Mouse (Mus musculus) right cerebral cortex, postnatal 25 days (tissue): ENCODE results near the gene Pde1a.

Source experiments
- DNase-seq: peaks from one replicate; pipeline ENCODE4 v3.0.0; 2022

The Pde1a gene

DNA sequence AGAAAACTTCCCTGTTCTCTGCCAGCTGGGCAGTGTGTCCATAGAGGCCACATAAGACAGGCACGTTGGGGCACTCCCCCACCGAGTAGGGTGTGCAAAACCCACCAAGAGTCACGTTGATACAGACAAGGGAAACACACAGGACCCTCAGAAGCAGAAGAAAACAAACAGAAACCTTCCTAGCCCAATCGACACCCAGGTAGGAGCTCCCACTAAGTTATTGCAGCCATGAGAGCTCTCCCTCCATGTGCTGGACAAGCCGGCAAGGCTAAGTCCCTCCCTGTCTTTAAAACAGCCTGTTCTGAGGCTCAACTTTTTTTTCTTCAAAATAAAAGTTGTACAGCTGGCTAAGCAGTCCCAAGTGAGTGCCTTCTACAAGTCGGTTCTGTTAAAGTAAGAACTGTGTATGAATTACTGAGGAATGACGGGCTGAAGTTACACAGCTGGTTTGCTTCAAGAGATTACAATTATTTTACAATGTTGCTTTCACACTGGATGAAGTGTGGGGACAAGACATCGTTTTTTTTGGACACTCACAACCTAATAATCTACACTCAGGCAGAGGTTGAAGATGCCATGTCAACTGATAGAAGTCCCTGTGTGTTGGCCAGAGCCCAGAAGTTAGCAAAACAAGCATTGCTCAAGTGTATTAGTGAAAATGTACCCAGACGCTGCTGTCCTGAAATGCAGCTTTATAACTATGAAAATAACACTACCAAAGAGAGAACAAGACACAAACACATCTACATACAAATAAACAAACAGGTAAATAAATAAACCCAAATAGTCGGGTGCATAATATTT lies 90.4 kb downstream of the Pde1a start:
- no peak for DNase-seq

DNA sequence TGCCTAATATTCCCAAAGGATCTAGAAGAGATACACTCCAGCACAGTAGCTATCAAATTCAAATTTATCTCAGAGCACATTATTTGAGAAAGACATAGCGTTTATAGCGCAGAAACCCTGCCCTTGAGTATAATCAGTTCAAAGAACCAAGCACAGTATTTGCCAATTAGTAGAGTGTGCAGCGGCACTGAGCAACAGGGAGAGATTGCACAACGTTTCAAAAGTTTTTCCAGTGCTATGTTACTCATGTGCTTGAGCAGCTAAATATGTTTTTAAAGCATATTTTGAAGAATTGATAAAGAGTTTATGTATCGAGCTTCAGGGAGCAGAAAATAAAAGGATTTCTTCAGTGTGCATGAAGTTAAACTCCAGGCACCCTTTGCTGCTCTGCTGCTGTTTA lies 91.3 kb downstream of the Pde1a start:
- no peak for DNase-seq

DNA sequence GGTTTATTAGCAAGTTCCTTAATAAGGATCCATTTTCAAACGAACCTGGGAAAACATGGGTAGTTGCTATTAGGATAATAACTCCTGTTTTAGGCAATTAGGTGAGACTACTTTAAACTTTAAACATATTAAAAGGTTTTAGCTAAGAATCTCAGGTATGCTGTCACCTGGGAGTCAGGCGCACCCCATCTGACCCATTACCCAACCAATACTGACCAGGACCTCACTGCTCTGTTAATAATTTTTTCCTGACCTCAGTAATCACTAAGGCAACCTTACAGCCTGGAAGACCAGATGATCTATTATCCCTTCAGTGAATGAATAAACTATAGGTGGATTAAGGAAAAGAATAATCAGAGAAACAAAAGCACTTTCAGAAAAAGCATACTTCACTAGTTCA lies 100.2 kb downstream of the Pde1a start:
- no peak for DNase-seq

DNA sequence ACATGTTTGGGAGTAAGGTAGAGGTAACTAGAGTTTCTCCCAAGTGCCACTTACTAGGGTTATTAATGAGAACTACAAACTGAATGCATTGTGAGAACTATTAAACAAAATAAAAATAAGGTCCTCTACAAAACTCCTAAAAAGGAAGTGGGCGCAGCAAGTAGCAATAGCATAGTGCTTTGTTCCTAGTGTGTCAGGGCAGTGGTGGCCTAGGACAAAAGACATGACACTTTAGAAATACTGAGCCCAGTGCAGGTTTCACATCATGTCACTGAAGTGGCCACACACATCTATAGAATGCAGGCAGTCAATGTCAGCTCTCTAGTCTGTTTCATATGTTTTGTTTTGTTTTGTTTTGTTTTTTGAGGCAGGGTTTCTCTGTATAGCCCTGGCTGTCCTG lies 103.2 kb downstream of the Pde1a start:
- DNase-seq, result no peak

DNA sequence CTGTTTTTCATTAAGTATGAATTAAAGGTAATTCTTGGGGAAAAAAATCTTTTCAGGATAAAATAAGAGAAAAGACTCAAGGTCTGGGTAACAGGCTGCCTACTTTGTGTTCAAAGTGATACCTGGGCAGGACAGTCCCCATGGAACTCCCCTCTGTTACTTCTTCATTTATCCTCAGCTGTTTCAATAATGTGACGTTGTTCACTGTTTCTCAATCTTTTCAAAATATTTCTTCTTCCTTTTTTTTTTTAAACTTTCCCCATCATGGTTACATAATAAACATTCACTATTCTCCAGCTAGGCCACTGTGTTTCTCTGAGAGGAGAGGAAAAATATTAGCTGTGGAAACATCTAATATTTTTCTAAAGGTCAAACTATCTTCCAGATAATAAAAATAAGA lies 103.7 kb downstream of the Pde1a start:
- DNase-seq, result no peak

DNA sequence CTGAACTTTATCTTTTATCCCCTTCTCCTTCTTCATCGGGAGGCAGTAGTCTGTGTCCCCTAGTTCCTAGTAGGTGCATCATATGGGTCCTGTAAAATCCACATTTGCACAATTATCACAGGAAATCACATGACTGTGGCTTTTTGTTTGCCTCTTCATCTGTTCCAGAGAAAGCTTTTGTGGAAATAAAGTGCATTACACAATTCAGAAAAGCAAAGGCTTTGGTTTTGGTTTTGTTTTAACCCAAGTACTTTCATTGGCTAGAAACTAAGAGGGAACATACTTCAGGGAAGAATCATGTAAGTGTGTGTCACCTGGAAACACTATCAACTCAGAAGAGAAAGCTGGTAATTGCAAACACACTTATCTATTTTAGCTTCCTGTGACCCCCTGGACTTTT lies 104.2 kb downstream of the Pde1a start:
- DNase-seq, result no peak

DNA sequence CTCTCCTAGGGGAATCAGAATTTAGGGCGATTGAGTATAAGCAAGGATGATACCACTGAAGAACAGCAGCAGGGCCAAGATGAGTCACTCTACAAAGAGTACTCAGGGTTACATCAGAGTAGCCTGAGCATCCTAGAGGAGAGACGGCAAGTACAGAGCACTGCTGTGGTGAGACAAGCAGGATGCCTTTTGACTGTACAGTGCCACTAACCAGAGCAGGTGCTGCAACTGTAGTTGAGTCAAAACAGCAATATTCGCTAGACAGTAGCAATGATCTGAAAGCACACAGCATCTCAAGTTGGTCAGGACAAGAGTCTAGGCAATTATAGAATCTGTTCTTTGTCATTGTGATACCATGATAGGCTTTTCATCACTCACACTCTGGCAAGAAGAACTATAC lies 115.1 kb downstream of the Pde1a start:
- no peak for DNase-seq

DNA sequence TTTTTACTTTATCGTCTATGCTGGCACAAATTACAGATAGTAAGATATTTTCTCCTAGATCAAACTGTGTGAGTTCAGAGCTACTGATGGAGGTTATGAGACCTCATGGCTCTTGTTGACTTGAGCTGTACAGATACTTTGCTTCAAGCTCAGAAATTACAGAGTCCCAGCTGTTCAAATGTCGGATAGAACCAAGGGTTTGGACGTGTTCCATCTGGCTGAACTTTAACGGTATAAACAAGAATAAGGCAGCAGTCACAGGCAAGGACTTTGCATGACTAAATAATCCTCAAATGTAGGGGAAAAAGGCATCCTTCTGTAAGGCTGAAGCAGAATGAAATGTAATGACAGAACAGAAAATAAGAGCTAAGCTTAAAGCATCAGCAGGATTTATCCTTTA lies 116.2 kb downstream of the Pde1a start:
- no peak for DNase-seq

DNA sequence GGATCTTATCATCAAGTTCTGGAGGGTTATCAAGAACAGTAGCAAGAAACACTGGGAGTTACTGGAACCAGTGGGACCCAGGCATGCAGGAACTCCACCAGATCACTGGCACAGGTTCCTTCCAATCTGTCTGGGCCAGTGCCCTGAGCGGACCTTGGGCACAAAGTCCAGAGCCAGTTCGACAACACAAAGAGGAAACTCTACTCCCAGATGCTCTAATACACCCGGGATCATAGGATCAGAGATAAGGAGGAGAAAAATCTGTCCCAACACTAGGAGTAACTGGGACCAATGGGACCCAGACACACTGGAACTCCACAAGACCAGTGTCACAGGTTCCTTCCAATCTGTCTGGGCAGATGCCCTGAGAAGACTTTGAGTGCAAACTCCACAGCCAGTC lies 130.1 kb downstream of the Pde1a start:
- no peak for DNase-seq

DNA sequence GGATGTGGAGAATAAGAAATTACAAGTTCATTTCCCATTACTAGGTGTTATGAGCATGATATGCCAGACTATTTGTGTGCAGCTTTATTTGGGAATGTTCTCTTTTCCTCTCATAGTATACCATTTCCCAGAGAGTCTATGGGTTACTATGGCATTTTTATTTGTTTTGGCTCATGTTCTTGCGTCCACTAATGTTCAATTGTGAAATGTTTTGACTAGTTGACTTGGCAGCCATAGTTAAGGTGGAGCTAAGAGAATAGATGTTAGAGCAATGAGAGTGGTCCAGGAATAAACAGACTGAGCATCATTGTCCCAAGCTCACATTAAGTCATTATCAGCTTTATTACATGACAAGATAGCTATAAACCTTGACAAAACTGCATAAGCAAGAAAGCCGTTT lies 130.8 kb downstream of the Pde1a start:
- no peak for DNase-seq

DNA sequence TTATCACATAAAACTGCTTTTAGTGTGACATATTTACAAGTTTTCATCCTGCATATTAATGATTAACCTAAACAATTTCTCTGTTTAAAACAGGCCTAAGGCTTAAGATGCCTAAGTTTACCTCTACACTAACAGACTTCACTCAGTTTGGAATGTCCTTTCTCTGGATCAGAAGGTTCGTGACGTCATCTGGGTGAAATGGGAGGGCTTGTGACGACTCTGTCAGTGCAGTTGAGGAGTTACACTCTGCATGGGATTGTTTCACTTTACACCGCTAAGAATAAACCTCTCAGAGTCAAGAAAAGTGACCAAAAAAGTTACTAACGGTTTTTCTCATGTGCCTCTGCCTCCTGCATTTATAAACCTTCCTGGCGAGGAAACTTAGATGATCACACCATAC lies 137.6 kb downstream of the Pde1a start:
- DNase-seq, result no peak

DNA sequence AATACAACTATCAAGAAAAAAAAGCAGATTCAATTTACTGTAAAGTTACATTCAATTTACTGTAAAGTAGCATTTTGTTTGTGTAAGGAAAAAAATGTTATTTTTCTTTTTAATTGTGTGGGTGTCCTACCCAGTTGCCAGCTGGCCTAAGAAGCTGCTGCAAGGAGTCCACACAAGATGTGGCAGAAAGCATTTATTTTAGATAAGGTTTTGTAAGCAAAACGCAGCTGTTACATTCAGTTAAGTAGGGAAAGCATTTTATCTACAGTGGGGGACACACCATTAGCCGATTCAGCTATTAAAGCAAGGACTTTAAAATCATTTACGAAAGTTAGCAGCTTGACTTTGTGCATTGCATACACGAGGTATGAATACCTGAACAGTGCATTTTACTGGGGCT lies 145.5 kb downstream of the Pde1a start:
- no peak for DNase-seq

DNA sequence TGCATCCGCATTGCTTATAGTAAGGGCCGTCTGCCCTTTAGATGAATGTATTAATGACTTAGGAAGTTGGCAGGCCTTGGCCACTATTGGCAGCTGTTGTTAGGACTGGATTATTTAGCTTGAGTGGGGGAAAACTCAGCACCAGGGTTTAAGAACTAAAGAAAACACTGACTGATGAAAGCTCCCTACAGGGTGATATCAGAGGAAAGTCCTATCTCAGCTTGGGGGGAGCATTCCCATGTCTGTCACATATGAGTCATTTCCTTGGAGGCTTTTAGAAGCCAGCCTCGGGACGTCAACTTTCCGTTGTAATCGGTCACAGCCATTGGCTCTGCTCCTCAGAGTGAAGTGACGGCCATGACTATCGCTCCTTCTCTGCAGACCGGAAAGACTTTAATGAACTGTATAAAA lies 146.0 kb downstream of the Pde1a start:
- DNase-seq, result no peak

DNA sequence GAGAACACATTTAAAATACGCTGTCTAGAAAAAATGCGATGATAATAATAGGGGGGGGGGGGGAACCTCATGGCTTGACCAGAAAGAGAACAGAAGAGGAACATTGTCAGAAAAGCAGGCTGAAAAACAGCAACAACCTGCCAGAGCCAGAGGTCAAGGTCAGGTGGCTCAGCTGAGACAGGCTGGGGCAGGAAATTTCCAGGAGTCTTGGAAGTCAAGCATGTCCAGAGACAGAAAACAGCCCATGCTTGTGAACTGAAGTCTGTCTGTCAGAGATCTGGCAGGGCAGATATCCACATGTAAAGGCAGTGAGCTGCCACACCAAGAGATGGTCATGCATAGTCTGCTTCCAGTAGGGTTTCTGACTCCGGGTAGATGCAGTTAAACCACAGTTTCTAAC lies 147.5 kb downstream of the Pde1a start:
- DNase-seq, result no peak

DNA sequence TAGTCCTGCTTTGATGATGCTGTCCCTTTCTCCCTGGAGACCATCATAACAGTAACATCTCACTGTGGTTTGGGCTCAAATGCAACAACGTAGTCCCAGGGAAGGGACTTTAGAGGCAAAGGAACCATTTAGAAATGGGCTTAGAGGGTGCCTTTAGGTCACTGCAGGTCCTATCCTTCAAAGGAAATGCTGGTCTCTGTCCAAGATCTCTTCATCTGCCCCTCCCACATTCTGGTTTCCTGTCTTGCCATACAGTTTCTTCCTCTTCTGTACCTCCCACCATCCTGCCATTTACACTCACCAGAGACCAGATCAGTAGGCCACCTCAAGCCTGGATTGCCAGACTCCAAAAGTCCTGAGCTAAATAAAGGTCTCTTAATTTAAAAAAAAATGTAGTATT lies 150.3 kb downstream of the Pde1a start:
- no peak for DNase-seq

DNA sequence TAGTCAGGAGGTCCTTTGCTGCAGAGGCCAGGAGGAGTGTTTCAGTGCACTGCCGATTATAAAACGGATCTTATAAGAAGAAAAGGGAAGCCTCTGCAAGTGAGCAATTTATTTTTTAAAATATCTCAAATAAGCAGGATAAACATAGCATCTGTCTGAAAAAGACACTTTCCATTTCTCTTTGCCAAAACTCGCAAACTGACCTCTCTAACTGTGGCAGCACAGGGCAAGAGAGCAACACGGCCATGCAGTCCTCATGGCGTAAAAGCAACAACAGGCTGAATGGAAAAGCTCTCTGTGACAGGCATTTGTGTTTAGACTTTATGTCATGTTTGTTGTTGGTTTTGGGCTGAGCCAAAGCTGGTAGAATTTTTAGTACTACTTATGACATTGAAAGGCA lies 152.0 kb downstream of the Pde1a start:
- DNase-seq, result no peak

DNA sequence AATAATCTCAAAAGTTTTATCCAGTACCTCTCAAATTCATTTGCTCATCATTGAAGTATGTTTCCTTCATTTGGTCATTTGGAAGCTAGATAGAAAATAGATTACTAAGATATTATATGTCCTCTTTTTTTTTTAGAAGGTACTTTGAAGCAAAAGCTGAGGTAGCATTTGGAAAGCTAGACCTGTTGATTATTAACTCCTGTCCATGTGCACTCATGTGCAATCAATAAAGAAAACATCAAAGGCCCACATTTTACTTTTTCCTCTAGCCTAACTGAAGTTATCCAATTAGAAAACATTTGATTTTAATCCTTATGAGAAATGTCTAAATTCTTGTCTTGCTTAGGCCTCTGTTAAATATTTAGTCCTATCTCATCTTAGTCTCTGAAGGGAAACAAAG lies 153.3 kb downstream of the Pde1a start:
- DNase-seq, result no peak

DNA sequence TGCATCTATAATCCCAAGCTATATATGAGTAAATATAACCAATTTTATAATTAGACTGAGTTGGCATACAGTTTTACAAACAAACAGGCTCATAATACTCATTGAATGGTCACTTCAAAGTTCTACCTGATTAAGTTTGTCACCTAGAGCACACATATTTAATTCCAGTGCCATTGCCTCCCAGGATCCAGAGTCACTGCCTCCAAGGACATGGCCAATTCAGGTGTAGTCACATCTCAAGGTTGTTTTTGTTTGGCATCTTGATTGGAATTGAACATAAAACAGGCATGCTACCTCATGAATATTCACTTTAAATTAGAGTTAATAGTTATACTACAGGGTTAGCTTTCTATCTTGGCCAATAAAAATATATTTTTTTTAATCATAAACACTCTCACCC lies 157.0 kb downstream of the Pde1a start:
- DNase-seq, result no peak

DNA sequence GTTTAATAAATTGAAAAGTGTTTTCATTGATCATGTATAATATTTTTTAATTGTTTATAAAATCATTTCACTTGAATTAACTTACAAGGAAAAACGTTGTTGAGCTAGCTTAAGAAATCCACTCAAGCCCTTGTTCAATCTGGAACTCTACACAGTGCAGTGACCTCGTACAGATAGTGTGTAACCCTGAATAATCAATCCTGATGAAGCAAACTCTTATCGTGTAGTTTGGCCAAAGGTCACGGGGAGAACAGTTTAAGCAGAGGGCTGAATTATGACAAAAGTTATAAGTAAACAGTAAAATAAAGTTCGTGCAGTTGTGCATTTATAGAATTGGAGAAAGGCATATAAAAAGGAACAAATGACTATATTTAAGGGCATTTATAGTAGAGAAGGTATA lies 159.7 kb downstream of the Pde1a start:
- DNase-seq, result no peak

DNA sequence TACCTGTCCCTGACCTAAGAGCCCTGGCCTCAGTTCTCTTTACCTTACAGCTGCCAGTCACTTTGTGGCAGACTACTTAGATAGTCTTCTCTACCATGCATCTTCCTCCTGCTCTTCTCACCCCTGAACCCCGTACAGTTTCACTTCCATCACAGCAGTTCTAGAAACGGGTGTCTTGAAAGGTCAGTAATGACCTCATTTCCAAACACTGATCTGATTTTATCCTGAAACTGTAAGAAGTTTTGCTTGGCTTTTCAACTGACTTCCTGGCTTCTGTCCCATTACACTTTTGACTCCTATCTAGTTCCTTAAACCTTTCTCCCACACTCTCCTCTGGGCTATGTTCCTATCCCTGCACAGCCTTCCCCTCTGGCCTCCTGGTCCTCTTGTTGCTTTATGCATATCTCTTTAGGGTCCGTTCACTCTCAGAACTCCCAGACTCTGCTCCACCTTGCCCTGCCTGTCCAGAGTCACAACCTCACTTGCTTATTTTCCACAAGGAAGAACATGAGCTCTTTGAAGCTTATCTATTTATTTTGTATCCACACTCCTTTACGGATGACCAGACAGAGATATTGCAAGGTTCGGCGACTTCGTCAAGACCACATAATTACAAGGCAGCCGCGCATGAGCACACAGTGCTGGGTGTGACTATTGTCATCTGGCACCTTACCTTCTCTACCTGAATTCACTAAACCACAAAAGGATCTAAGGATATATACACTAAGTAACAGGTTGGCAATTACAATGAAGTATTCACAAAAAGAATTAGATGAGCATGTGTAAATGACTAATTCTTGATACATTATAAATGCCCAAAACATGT lies 162.4 kb downstream of the Pde1a start:
- no peak for DNase-seq

DNA sequence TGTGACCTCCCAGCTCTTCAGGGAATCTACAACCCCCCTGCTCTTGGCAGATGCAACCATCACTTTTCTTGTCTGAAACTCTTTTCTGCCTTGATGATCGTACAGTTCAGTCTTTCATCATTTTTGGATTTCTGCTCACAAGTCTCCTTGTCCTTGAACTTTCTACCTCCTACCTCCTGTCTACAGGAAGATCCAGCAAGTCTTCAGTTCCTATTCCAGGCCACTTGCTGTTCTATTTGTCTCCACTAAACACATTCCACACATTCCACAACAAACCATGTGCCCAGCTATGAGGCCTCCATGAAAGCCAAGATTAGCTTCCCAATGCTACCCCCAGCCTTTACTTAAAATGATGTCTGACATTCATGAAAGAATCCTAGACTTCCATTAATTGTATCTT lies 163.2 kb downstream of the Pde1a start:
- no peak for DNase-seq

DNA sequence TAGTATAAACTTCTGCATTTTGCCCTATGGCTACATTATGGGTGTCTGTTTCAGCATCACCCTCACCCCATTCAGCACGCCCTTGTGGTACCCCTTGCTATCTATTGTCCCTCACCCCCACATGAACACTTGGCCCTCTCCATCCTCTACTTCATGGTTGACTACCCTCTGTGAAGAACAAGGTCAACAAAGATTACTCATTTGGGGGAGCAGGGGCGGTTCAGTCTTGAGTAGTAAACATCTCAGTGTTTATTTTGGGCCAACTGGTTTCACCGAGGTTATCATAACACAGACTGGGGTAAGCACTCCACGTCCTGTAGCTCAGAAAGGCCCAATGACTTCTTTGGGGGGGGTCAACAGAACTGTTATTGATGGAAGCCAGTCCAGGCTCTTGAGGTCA lies 164.3 kb downstream of the Pde1a start:
- no peak for DNase-seq

DNA sequence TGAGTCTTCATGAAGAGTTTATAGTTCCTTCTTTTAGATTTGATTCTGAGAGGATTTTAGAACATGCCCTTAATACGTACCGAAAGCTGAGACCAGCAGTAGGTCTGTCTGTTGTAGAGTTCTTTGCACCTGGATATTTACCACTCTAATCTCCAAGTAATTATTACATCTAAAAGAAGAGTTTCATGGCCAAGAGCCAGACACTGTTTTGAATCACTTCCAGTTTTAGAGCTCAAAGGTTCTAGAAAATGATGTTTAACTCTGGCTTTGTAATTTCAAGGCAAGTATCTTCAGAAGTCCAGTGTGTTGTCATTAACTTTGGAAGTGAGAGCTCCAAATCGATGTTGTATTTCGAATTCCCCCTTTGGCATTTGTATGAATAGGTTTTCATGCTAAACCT lies 167.8 kb downstream of the Pde1a start:
- DNase-seq, result no peak

DNA sequence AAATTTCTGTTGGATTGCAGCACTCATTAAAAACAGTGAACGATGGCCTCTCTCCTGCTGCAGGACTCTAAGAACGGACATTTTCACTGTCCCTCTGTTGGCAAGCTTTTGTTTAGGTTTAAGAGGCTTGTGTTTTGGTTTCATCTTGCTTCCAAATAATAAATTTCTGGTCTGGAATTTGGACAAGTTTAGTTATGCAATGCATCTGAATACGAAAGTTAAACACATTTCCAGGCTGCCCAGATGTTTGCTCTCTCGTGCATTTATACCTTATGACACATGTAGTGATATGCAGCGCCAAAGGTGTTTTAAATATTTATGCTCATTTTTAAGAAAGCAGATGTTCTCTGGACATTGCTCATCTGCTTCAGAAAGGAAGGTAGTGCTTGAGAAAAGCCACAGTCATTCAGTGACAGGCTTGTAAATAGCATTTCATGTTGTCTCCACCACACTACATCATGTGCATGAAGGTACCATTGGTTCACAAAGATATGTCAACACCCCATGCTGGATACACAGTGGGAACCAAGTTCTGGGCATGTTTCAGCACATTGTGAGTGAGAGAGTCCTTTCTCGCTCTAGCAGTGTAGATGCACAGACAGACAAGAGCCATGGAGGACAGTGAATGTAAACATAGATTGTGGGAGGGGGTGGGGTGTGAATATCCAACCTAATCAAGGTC lies 171.5 kb downstream of the Pde1a start:
- DNase-seq, result no peak
